14 mouse cellular contexts compared by ENCODE assay signal in the genomic region with DNA sequence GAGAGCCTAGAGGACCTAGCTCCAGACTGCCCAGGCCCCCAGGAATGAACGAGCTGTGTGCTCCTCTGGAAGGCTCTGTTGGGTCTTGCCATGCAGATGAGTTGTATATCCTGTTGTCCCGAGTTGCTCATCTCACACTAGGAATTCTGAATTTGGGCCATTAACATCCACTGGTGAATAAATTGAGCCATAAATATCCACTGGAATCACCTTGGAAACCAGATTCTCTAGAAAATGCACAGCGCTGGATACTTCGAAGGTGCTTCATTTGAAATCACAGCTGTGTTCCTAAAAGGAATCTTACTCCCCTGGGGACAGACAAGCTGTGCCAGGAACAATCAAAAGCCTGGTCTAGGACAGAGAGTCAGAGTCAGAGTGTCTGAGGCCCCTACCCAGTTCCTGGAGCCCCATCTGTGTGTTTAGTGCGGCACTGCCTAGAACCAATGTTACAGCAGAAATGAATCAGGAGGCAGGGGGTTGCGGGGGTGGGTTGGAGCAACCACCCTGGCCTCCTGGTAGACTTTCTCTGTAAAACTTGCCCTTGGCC.
DNase-seq lines count a peak whose midpoint lies in the region; ATAC-seq and TF ChIP-seq lines count a peak whose summit lies in the region.
"Had no signal": no experiment of that assay in that cellular context is flagged by ENCODE, and none has a peak within 500 bp of the region (broad histone marks: within the 10 kb centered on the region; RNA-seq: fewer than 3 reads in every experiment).

No protein-coding gene starts in this region.

- H3K27me3 ChIP-seq in hindbrain, embryonic 12.5 days, result no peaks in the 10 kb centered on the region
- no peaks in the 10 kb centered on the region for H3K27me3 ChIP-seq in hindbrain, embryonic 10.5 days (ENCODE audit: insufficient read depth, poor library complexity, severe bottlenecking)
- H3K27me3 ChIP-seq in forebrain, postnatal 0 days (ENCODE audit: insufficient read depth, low read length), result no peaks in the 10 kb centered on the region
- H3K27me3 ChIP-seq in neural tube, embryonic 12.5 days (replicated peaks), result no peaks in the 10 kb centered on the region
- no peaks in the 10 kb centered on the region for H3K27me3 ChIP-seq in intestine, embryonic 15.5 days (replicated peaks)
- H3K27me3 ChIP-seq: limb, embryonic 15.5 days; liver, embryonic 15.5 days; stomach, embryonic 15.5 days had no signal

- TF ChIP-seq CTCF in forebrain, postnatal 0 days (IDR thresholded peaks at IDR 0.05; ENCODE audit: low read depth), result no peak

- peaks cover 7% of the 10 kb centered on the region; the same call in 1 of the 2 replicates for H3K36me3 ChIP-seq in hindbrain, embryonic 12.5 days
- peaks cover 15% of the 10 kb centered on the region for H3K36me3 ChIP-seq in hindbrain, embryonic 10.5 days
- 0 out of 2 replicates have a peak, but pooled peaks cover 6% of the 10 kb centered on the region for H3K36me3 ChIP-seq in forebrain, postnatal 0 days (ENCODE audit: insufficient read depth)
- peaks cover 11% of the 10 kb centered on the region for H3K36me3 ChIP-seq in neural tube, embryonic 12.5 days
- no peaks in the 10 kb centered on the region for H3K36me3 ChIP-seq in intestine, embryonic 15.5 days
- H3K36me3 ChIP-seq: limb, embryonic 15.5 days; liver, embryonic 15.5 days; stomach, embryonic 15.5 days had no signal

- H3K4me2 ChIP-seq in hindbrain, embryonic 12.5 days (replicated peaks), result no peak overlapping the region
- no peak overlapping the region for H3K4me2 ChIP-seq in forebrain, postnatal 0 days (ENCODE audit: low read depth)
- no peak overlapping the region for H3K4me2 ChIP-seq in neural tube, embryonic 12.5 days (replicated peaks)
- no peak overlapping the region for H3K4me2 ChIP-seq in intestine, embryonic 15.5 days (replicated peaks)
- H3K4me2 ChIP-seq: limb, embryonic 15.5 days; liver, embryonic 15.5 days; stomach, embryonic 15.5 days had no signal

- peaks cover 22% of the 10 kb centered on the region for H3K4me1 ChIP-seq in hindbrain, embryonic 12.5 days
- peaks cover 10% of the 10 kb centered on the region for H3K4me1 ChIP-seq in hindbrain, embryonic 10.5 days (replicated peaks)
- peaks cover 21% of the 10 kb centered on the region; the same call in 1 of the 2 replicates for H3K4me1 ChIP-seq in forebrain, postnatal 0 days (ENCODE audit: insufficient read depth)
- H3K4me1 ChIP-seq in neural tube, embryonic 12.5 days, result peaks cover 32% of the 10 kb centered on the region
- no peaks in the 10 kb centered on the region for H3K4me1 ChIP-seq in intestine, embryonic 15.5 days (replicated peaks)
- H3K4me1 ChIP-seq: limb, embryonic 15.5 days; liver, embryonic 15.5 days; stomach, embryonic 15.5 days had no signal

- H3K4me3 ChIP-seq in hindbrain, embryonic 12.5 days, result no peak overlapping the region
- no peak overlapping the region for H3K4me3 ChIP-seq in hindbrain, embryonic 10.5 days
- no peak overlapping the region for H3K4me3 ChIP-seq in forebrain, postnatal 0 days (ENCODE audit: low read depth, low read length)
- no peak overlapping the region for H3K4me3 ChIP-seq in neural tube, embryonic 12.5 days
- H3K4me3 ChIP-seq in intestine, embryonic 15.5 days (replicated peaks), result no peak overlapping the region
- H3K4me3 ChIP-seq: limb, embryonic 15.5 days; liver, embryonic 15.5 days; stomach, embryonic 15.5 days had no signal

- DNase-seq in hindbrain, embryonic 10.5 days (ENCODE audit: low spot score), result no peak
- peak; percentile 62 for DNase-seq in brain, adult 2 months (ENCODE audit: low read depth, low spot score)
- no peak for DNase-seq in forebrain, postnatal 0 days
- DNase-seq in thymus, adult 18-20 months, result no peak
- DNase-seq: cerebellum, adult 2 months; kidney, adult 11 months; layer of hippocampus, postnatal 36 days had no signal

- H3K9me3 ChIP-seq in hindbrain, embryonic 12.5 days (replicated peaks), result no peaks in the 10 kb centered on the region
- H3K9me3 ChIP-seq in hindbrain, embryonic 10.5 days, result no peaks in the 10 kb centered on the region
- H3K9me3 ChIP-seq in forebrain, postnatal 0 days (ENCODE audit: low read length), result no peaks in the 10 kb centered on the region
- no peaks in the 10 kb centered on the region for H3K9me3 ChIP-seq in neural tube, embryonic 12.5 days
- H3K9me3 ChIP-seq in intestine, embryonic 15.5 days, result no peaks in the 10 kb centered on the region
- H3K9me3 ChIP-seq: limb, embryonic 15.5 days; liver, embryonic 15.5 days; stomach, embryonic 15.5 days had no signal

- WGBS in hindbrain, embryonic 12.5 days, result 57% methylated on average over 6 of the region's 6 CpGs
- WGBS in hindbrain, embryonic 10.5 days, result 85% methylated on average over 6 of the region's 6 CpGs
- 56% methylated on average over 6 of the region's 6 CpGs for WGBS in forebrain, postnatal 0 days
- 33% methylated on average over 6 of the region's 6 CpGs for WGBS in neural tube, embryonic 12.5 days
- 88% methylated on average over 6 of the region's 6 CpGs for WGBS in intestine, embryonic 15.5 days

- H3K9ac ChIP-seq in hindbrain, embryonic 12.5 days, result no peak overlapping the region
- no peak overlapping the region for H3K9ac ChIP-seq in forebrain, postnatal 0 days
- no peak overlapping the region for H3K9ac ChIP-seq in neural tube, embryonic 12.5 days
- H3K9ac ChIP-seq in intestine, embryonic 15.5 days, result no peak overlapping the region
- H3K9ac ChIP-seq: limb, embryonic 15.5 days; liver, embryonic 15.5 days; stomach, embryonic 15.5 days had no signal

- peak overlapping the region; percentile 62 for H3K27ac ChIP-seq in hindbrain, embryonic 12.5 days
- no peak overlapping the region for H3K27ac ChIP-seq in hindbrain, embryonic 10.5 days
- H3K27ac ChIP-seq in forebrain, postnatal 0 days (ENCODE audit: low read depth, low read length), result peak overlapping the region; percentile 62
- peak overlapping the region; percentile 43; the same call in 1 of the 2 replicates for H3K27ac ChIP-seq in neural tube, embryonic 12.5 days
- H3K27ac ChIP-seq in intestine, embryonic 15.5 days, result no peak overlapping the region
- H3K27ac ChIP-seq: limb, embryonic 15.5 days; liver, embryonic 15.5 days; macrophage; stomach, embryonic 15.5 days had no signal

- no peak for ATAC-seq in hindbrain, embryonic 12.5 days (ENCODE audit: low FRiP score)
- no peak for ATAC-seq in forebrain, postnatal 0 days
- peak; percentile 54 for ATAC-seq in neural tube, embryonic 12.5 days (ENCODE audit: low FRiP score, low read depth)
- ATAC-seq in intestine, embryonic 15.5 days, result no peak

Comparison
In these comparisons a context has a peak if more than half of its experiments do, and no peak if none do; other contexts are left out.
1. H3K27ac ChIP-seq: peak in hindbrain, embryonic 12.5 days (single experiment), forebrain, postnatal 0 days (single experiment) and neural tube, embryonic 12.5 days (single experiment); none in hindbrain, embryonic 10.5 days (single experiment) and intestine, embryonic 15.5 days (single experiment).